Mouse (Mus musculus) spleen, adult 2 months (tissue): Measurements from ENCODE around the gene Dcbld2.

ENCODE experiments used
- CTCF ChIP-seq: fragments of 200-500 bp; IDR thresholded peaks from 2 replicates; pipeline ENCODE4 v1.5.1; 2011; ENCODE audit warnings: mild to moderate bottlenecking, inconsistent platforms; ENCODE audit not compliant: insufficient read depth, insufficient read length, insufficient replicate concordance; ENCODE audit errors: extremely low read depth
- POLR2A ChIP-seq: fragments of 200-500 bp; IDR thresholded peaks from 2 replicates; pipeline ENCODE4 v1.6.1; 2011; ENCODE audit warnings: low read depth, low read length, inconsistent platforms

DNA sequence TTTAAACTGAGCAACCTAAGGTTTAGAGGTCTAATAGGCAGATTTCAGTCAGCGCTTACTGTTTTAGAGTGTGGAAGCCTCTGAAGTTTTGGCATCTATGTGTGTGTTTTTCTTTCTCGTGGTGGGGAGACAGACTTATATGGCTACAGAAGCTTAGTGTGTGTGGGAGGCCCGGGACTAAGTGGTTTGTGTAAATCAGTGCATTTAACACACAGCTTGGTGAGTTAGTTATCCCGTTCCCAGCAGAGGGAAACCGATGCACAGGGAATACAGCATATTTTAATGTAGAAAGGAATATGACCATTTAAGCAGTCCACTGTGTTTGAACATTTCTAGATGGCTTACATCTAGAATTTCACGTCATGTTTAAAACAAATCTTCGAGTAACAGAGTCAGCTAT is 1.6 kb downstream of the Dcbld2 start:
- TF ChIP-seq POLR2A (no peak), CTCF (no peak)
